Mouse (Mus musculus) heart, embryonic 12.5 days (tissue): ENCODE data around the gene Txndc5. TPM values are rescaled to one million over a fixed set of nuclear protein-coding genes. Genes with fewer than 3 reads are reported as not detected.

Source experiments
- ATAC-seq: fragments of 200-750 bp; cut with Nextera tagmentation; 2 replicates; pipeline ENCODE4 v1.8.0; 2017; ENCODE audit warnings: moderate TSS enrichment, moderate library complexity; ENCODE audit not compliant: insufficient number of reproducible peaks, low FRiP score
- H3K27ac ChIP-seq: fragments of 300-500 bp; sonication (generic); 2 replicates; pipeline ENCODE4 v1.5.1; 2016; ENCODE audit warnings: mild to moderate bottlenecking, moderate library complexity; ENCODE audit not compliant: poor library complexity, severe bottlenecking
- H3K27me3 ChIP-seq: fragments of 300-500 bp; sonication (generic); replicated peaks from 2 replicates; pipeline ENCODE4 v1.6.1; 2016; ENCODE audit warnings: mild to moderate bottlenecking, moderate library complexity
- H3K36me3 ChIP-seq: fragments of 300-500 bp; sonication (generic); 2 replicates; pipeline ENCODE4 v1.6.1; 2016; ENCODE audit warnings: mild to moderate bottlenecking, moderate library complexity
- H3K4me1 ChIP-seq: fragments of 300-500 bp; sonication (generic); replicated peaks from 2 replicates; pipeline ENCODE4 v1.6.1; 2016; ENCODE audit warnings: mild to moderate bottlenecking
- H3K4me2 ChIP-seq: fragments of 300-500 bp; sonication (generic); 2 replicates; pipeline ENCODE4 v1.6.1; 2016; ENCODE audit warnings: mild to moderate bottlenecking, moderate library complexity
- H3K4me3 ChIP-seq: fragments of 300-500 bp; sonication (generic); 2 replicates; pipeline ENCODE4 v1.5.1; 2016; ENCODE audit warnings: mild to moderate bottlenecking
- H3K9ac ChIP-seq: fragments of 300-500 bp; sonication (generic); 2 replicates; pipeline ENCODE4 v1.6.1; 2016; ENCODE audit warnings: mild to moderate bottlenecking, moderate library complexity
- H3K9me3 ChIP-seq: fragments of 300-500 bp; sonication (generic); replicated peaks from 2 replicates; pipeline ENCODE4 v1.6.1; 2016; ENCODE audit warnings: mild to moderate bottlenecking, moderate library complexity
- WGBS: fragments of 180-500 bp; shearing (Covaris S2); methylation state at CpG from one replicate; pipeline ENCODE4 v1.1.7; 2016; 5-methylcytosine and 5-hydroxymethylcytosine counted together
- polyA plus RNA-seq: library from polyadenylated mRNA; unstranded; fragments of >200 nt; fragmentation: Nextera tagmentation; extraction: Ambion mirVana; gene quantifications from 2 replicates; pipeline ENCODE4 v1.2.1, GENCODE M21; 2016

Txndc5 gene
- polyA plus RNA-seq, 1 experiment from 2014 or later, result 254 TPM

- no peak overlapping the region for H3K9ac ChIP-seq
- no peaks in the 10 kb centered on the region for H3K9me3 ChIP-seq
- 48% methylated on average over 2 of the region's 2 CpGs for WGBS
- peak overlapping the region; percentile 75 for H3K4me3 ChIP-seq
- no peak for ATAC-seq
- peaks cover 48% of the 10 kb centered on the region for H3K4me1 ChIP-seq
- no peaks in the 10 kb centered on the region for H3K27me3 ChIP-seq
- no peak overlapping the region for H3K27ac ChIP-seq
- H3K36me3 ChIP-seq, result peaks cover 29% of the 10 kb centered on the region
- peak overlapping the region; percentile 77 for H3K4me2 ChIP-seq
Observed at GRCm38 (mm10) chr13:38526116-38526515, 2.5 kb downstream of the Txndc5 start.

GRCm38 (mm10) chr13:38525261-38525660 lies 3.4 kb downstream of the Txndc5 start:
- 83% methylated on average over 3 of the region's 3 CpGs for WGBS
- Histone ChIP-seq H3K36me3 (peaks cover 38% of the 10 kb centered on the region), H3K9ac (no peak overlapping the region), H3K4me2 (peak overlapping the region; percentile 26), H3K4me3 (no peak overlapping the region; the same call in 1 of the 2 replicates), H3K27ac (no peak overlapping the region), H3K27me3 (no peaks in the 10 kb centered on the region), H3K4me1 (peaks cover 51% of the 10 kb centered on the region), H3K9me3 (no peaks in the 10 kb centered on the region)
- no peak for ATAC-seq

GRCm38 (mm10) chr13:38523231-38523630 lies 5.4 kb downstream of the Txndc5 start:
- ATAC-seq, result no peak
- Histone ChIP-seq H3K4me2 (no peak overlapping the region), H3K9ac (no peak overlapping the region), H3K4me3 (no peak overlapping the region), H3K27me3 (no peaks in the 10 kb centered on the region), H3K9me3 (no peaks in the 10 kb centered on the region), H3K4me1 (peaks cover 47% of the 10 kb centered on the region), H3K36me3 (peaks cover 58% of the 10 kb centered on the region), H3K27ac (no peak overlapping the region; the same call in 1 of the 2 replicates)
- WGBS, result 90% methylated on average over 11 of the region's 11 CpGs

GRCm38 (mm10) chr13:38522056-38522654 lies 6.5 kb downstream of the Txndc5 start:
- no peak overlapping the region for H3K4me3 ChIP-seq
- H3K9me3 ChIP-seq, result no peaks in the 10 kb centered on the region
- WGBS, result 71% methylated on average over 4 of the region's 4 CpGs
- no peak overlapping the region for H3K9ac ChIP-seq
- H3K36me3 ChIP-seq, result peaks cover 69% of the 10 kb centered on the region
- H3K4me1 ChIP-seq, result peaks cover 46% of the 10 kb centered on the region
- no peak overlapping the region for H3K4me2 ChIP-seq
- H3K27me3 ChIP-seq, result no peaks in the 10 kb centered on the region
- ATAC-seq, result no peak
- H3K27ac ChIP-seq, result no peak overlapping the region

- H3K27ac ChIP-seq, result no peak overlapping the region
- H3K9me3 ChIP-seq, result no peaks in the 10 kb centered on the region
- H3K4me1 ChIP-seq, result peaks cover 28% of the 10 kb centered on the region
- WGBS, result 83% methylated on average over 11 of the region's 11 CpGs
- no peaks in the 10 kb centered on the region for H3K27me3 ChIP-seq
- no peak overlapping the region for H3K4me2 ChIP-seq
- ATAC-seq, result no peak
- H3K36me3 ChIP-seq, result peaks cover 87% of the 10 kb centered on the region
- H3K9ac ChIP-seq, result no peak overlapping the region
- no peak overlapping the region for H3K4me3 ChIP-seq
Observed at GRCm38 (mm10) chr13:38520299-38520698, 8.3 kb downstream of the Txndc5 start.

- H3K4me3 ChIP-seq, result no peak overlapping the region
- WGBS, result 82% methylated on average over 11 of the region's 11 CpGs
- no peak overlapping the region for H3K27ac ChIP-seq
- no peak for ATAC-seq
- no peak overlapping the region for H3K9ac ChIP-seq
- H3K4me2 ChIP-seq, result no peak overlapping the region
- peaks cover 6% of the 10 kb centered on the region; the same call in 1 of the 2 replicates for H3K4me1 ChIP-seq
- H3K9me3 ChIP-seq, result no peaks in the 10 kb centered on the region
- peaks cover 96% of the 10 kb centered on the region for H3K36me3 ChIP-seq
- no peaks in the 10 kb centered on the region for H3K27me3 ChIP-seq
Observed at GRCm38 (mm10) chr13:38516582-38516981, 12.0 kb downstream of the Txndc5 start.

- H3K4me1 ChIP-seq, result 0 out of 2 replicates have a peak, but pooled peaks cover 5% of the 10 kb centered on the region
- 71% methylated on average over 3 of the region's 3 CpGs for WGBS
- H3K9ac ChIP-seq, result no peak overlapping the region
- H3K27ac ChIP-seq, result no peak overlapping the region
- no peaks in the 10 kb centered on the region for H3K27me3 ChIP-seq
- H3K9me3 ChIP-seq, result no peaks in the 10 kb centered on the region
- H3K4me2 ChIP-seq, result no peak overlapping the region
- ATAC-seq, result no peak
- H3K4me3 ChIP-seq, result no peak overlapping the region
- peaks cover 92% of the 10 kb centered on the region for H3K36me3 ChIP-seq
Observed at GRCm38 (mm10) chr13:38515845-38516244, 12.8 kb downstream of the Txndc5 start.

- 91% methylated on average over 2 of the region's 2 CpGs for WGBS
- Histone ChIP-seq H3K27me3 (no peaks in the 10 kb centered on the region), H3K27ac (no peak overlapping the region), H3K36me3 (peaks cover 92% of the 10 kb centered on the region), H3K9ac (no peak overlapping the region), H3K4me1 (0 out of 2 replicates have a peak, but pooled peaks cover 5% of the 10 kb centered on the region), H3K9me3 (no peaks in the 10 kb centered on the region), H3K4me2 (no peak overlapping the region), H3K4me3 (no peak overlapping the region)
- no peak for ATAC-seq
Observed at GRCm38 (mm10) chr13:38515431-38515830, 13.2 kb downstream of the Txndc5 start.

GRCm38 (mm10) chr13:38513921-38514320 lies 14.7 kb downstream of the Txndc5 start:
- no peak overlapping the region for H3K27ac ChIP-seq
- no peak overlapping the region for H3K4me3 ChIP-seq
- H3K4me2 ChIP-seq, result no peak overlapping the region
- ATAC-seq, result no peak
- H3K36me3 ChIP-seq, result peaks cover 92% of the 10 kb centered on the region
- H3K4me1 ChIP-seq, result no peaks in the 10 kb centered on the region
- H3K27me3 ChIP-seq, result no peaks in the 10 kb centered on the region
- WGBS, result 88% methylated on average over 7 of the region's 7 CpGs
- no peak overlapping the region for H3K9ac ChIP-seq
- no peaks in the 10 kb centered on the region for H3K9me3 ChIP-seq

GRCm38 (mm10) chr13:38511979-38512378 lies 16.6 kb downstream of the Txndc5 start:
- no peak for ATAC-seq
- no peak overlapping the region for H3K9ac ChIP-seq
- H3K4me1 ChIP-seq, result no peaks in the 10 kb centered on the region
- no peaks in the 10 kb centered on the region for H3K27me3 ChIP-seq
- no peak overlapping the region for H3K4me2 ChIP-seq
- WGBS, result 75% methylated on average over 10 of the region's 10 CpGs
- H3K4me3 ChIP-seq, result no peak overlapping the region
- no peak overlapping the region for H3K27ac ChIP-seq
- H3K9me3 ChIP-seq, result no peaks in the 10 kb centered on the region
- H3K36me3 ChIP-seq, result peaks cover 90% of the 10 kb centered on the region

GRCm38 (mm10) chr13:38509681-38510341 lies 18.8 kb downstream of the Txndc5 start:
- WGBS, result 85% methylated on average over 8 of the region's 8 CpGs
- peaks cover 92% of the 10 kb centered on the region for H3K36me3 ChIP-seq
- H3K9ac ChIP-seq, result no peak overlapping the region
- H3K4me1 ChIP-seq, result no peaks in the 10 kb centered on the region; the same call in 1 of the 2 replicates
- H3K4me3 ChIP-seq, result no peak overlapping the region
- no peaks in the 10 kb centered on the region for H3K9me3 ChIP-seq
- ATAC-seq, result no peak
- no peak overlapping the region for H3K27ac ChIP-seq
- no peaks in the 10 kb centered on the region for H3K27me3 ChIP-seq
- H3K4me2 ChIP-seq, result no peak overlapping the region
